Mouse (Mus musculus): ENCODE data around the gene Lims1. TPM values are rescaled to one million over a fixed set of nuclear protein-coding genes. Genes with fewer than 3 reads are reported as not detected.
"Not testable (repeated sequence)": the region's sequence is repeated elsewhere in the genome, so short reads cannot be mapped to it uniquely, and the experiment has no call there.

Gene Lims1
- total RNA-seq (2015; ENCODE audit: low replicate concordance) (54.8 and 59.8 TPM in 2 replicates), total RNA-seq (2017; ENCODE audit: low replicate concordance) (29.2 and 32.8 TPM in 2 replicates)

GRCm38 (mm10) chr10:58323028-58323991, at the start of gene Lims1:
Gene Lims1 (plus strand): TSS chr10:58323466.
- ATAC-seq (replicated peaks; ENCODE audit: low FRiP score, poor library complexity, severe bottlenecking): peak; percentile 90

- no peak for ATAC-seq (replicated peaks; ENCODE audit: low FRiP score, poor library complexity, severe bottlenecking)
These were observed 41.0 kb upstream of the Lims1 start for GRCm38 (mm10) chr10:58282238-58282637.

GRCm38 (mm10) chr10:58290742-58291141, 32.5 kb upstream of the Lims1 start:
- peak; percentile 62 for ATAC-seq (replicated peaks; ENCODE audit: low FRiP score, poor library complexity, severe bottlenecking)

GRCm38 (mm10) chr10:58294246-58294645, 29.0 kb upstream of the Lims1 start:
- ATAC-seq (replicated peaks; ENCODE audit: low FRiP score, poor library complexity, severe bottlenecking): no peak

GRCm38 (mm10) chr10:58295605-58296004, 27.7 kb upstream of the Lims1 start:
- no peak for ATAC-seq (replicated peaks; ENCODE audit: low FRiP score, poor library complexity, severe bottlenecking)

GRCm38 (mm10) chr10:58304996-58305395, 18.3 kb upstream of the Lims1 start:
- no peak for ATAC-seq (replicated peaks; ENCODE audit: low FRiP score, poor library complexity, severe bottlenecking)

GRCm38 (mm10) chr10:58306897-58307296, 16.4 kb upstream of the Lims1 start:
- ATAC-seq (replicated peaks; ENCODE audit: low FRiP score, poor library complexity, severe bottlenecking): no peak

- ATAC-seq (replicated peaks; ENCODE audit: low FRiP score, poor library complexity, severe bottlenecking): no peak
These were observed 12.5 kb upstream of the Lims1 start for GRCm38 (mm10) chr10:58310791-58311190.

GRCm38 (mm10) chr10:58312887-58313286, 10.4 kb upstream of the Lims1 start:
- 0 out of 2 replicates have a peak, but pooled peaks have one; percentile 49 for ATAC-seq (replicated peaks; ENCODE audit: low FRiP score, poor library complexity, severe bottlenecking)

GRCm38 (mm10) chr10:58320881-58321280, 2.4 kb upstream of the Lims1 start:
- ATAC-seq (replicated peaks; ENCODE audit: low FRiP score, poor library complexity, severe bottlenecking): no peak

- no peak for ATAC-seq (replicated peaks; ENCODE audit: low FRiP score, poor library complexity, severe bottlenecking)
These were observed 772 bp upstream of the Lims1 start for GRCm38 (mm10) chr10:58322361-58323027.

GRCm38 (mm10) chr10:58326271-58326670, 3.0 kb downstream of the Lims1 start:
- ATAC-seq (replicated peaks; ENCODE audit: low FRiP score, poor library complexity, severe bottlenecking): no peak

- ATAC-seq (replicated peaks; ENCODE audit: low FRiP score, poor library complexity, severe bottlenecking): not testable (repeated sequence)
These were observed 4.6 kb downstream of the Lims1 start for GRCm38 (mm10) chr10:58327836-58328235.

- no peak for ATAC-seq (replicated peaks; ENCODE audit: low FRiP score, poor library complexity, severe bottlenecking)
These were observed 5.3 kb downstream of the Lims1 start for GRCm38 (mm10) chr10:58328517-58329108.

GRCm38 (mm10) chr10:58330635-58331034, 7.4 kb downstream of the Lims1 start:
- peak; percentile 64 for ATAC-seq (replicated peaks; ENCODE audit: low FRiP score, poor library complexity, severe bottlenecking)

- no peak for ATAC-seq (replicated peaks; ENCODE audit: low FRiP score, poor library complexity, severe bottlenecking)
These were observed 8.5 kb downstream of the Lims1 start for GRCm38 (mm10) chr10:58331741-58332140.

GRCm38 (mm10) chr10:58333414-58333813, 10.1 kb downstream of the Lims1 start:
- ATAC-seq (replicated peaks; ENCODE audit: low FRiP score, poor library complexity, severe bottlenecking): no peak

- no peak for ATAC-seq (replicated peaks; ENCODE audit: low FRiP score, poor library complexity, severe bottlenecking)
These were observed 12.9 kb downstream of the Lims1 start for GRCm38 (mm10) chr10:58336156-58336555.

GRCm38 (mm10) chr10:58337091-58337490, 13.8 kb downstream of the Lims1 start:
- ATAC-seq (replicated peaks; ENCODE audit: low FRiP score, poor library complexity, severe bottlenecking): not testable (repeated sequence)

GRCm38 (mm10) chr10:58338590-58338989, 15.3 kb downstream of the Lims1 start:
- no peak for ATAC-seq (replicated peaks; ENCODE audit: low FRiP score, poor library complexity, severe bottlenecking)
